Mouse (Mus musculus): ENCODE results near the gene Tbc1d9. TPM values are rescaled to one million over a fixed set of nuclear protein-coding genes. Genes with fewer than 3 reads are reported as not detected.

Tbc1d9 gene
- polyA plus RNA-seq, 1 experiment from 2014 or later, result 18.9 TPM

- Histone ChIP-seq H3K4me2 (no peak overlapping the region), H3K4me1 (no peaks in the 10 kb centered on the region), H3K4me3 (no peak overlapping the region), H3K27ac (no peak overlapping the region), H3K36me3 (replicated peaks) (no peaks in the 10 kb centered on the region), H3K27me3 (replicated peaks) (no peaks in the 10 kb centered on the region), H3K9me3 (no peaks in the 10 kb centered on the region), H3K9ac (no peak overlapping the region)
- WGBS, result 81% methylated on average over 6 of the region's 6 CpGs
- ATAC-seq (replicated peaks), result no peak
These were observed 51.4 kb downstream of the Tbc1d9 start for GRCm38 (mm10) chr8:83216520-83216919.

DNA sequence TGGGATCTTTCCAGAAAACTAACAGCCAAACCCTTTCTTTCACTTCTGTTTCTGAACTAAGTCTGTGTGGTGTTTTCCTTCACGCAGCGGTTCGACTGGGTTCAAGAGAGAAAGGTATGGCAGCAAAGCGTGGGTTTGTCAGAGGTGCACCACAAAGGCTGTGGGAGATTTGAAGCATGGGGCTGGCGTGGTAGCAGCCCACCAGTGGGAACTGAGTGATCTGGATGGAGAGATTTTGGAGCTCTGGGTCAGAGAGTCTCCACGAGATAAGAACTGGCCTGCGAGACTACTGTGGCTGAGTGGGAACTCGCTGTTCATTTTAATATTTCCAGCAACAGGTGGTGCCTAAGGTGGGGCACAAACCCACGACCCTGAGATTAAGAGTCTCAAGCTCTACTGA is 52.0 kb downstream of the Tbc1d9 start:
- Histone ChIP-seq H3K36me3 (replicated peaks) (no peaks in the 10 kb centered on the region), H3K27ac (no peak overlapping the region), H3K27me3 (replicated peaks) (no peaks in the 10 kb centered on the region), H3K9me3 (no peaks in the 10 kb centered on the region), H3K4me1 (no peaks in the 10 kb centered on the region), H3K9ac (no peak overlapping the region), H3K4me3 (no peak overlapping the region), H3K4me2 (no peak overlapping the region)
- no peak for ATAC-seq (replicated peaks)
- WGBS, result 91% methylated on average over 9 of the region's 9 CpGs

GRCm38 (mm10) chr8:83217891-83218290 is 52.7 kb downstream of the Tbc1d9 start:
- ATAC-seq (replicated peaks), result no peak
- H3K4me3 ChIP-seq, result no peak overlapping the region
- no peaks in the 10 kb centered on the region for H3K27me3 ChIP-seq (replicated peaks)
- no peak overlapping the region for H3K9ac ChIP-seq
- H3K36me3 ChIP-seq (replicated peaks), result no peaks in the 10 kb centered on the region
- WGBS, result 91% methylated on average over 2 of the region's 2 CpGs
- H3K27ac ChIP-seq, result no peak overlapping the region
- no peaks in the 10 kb centered on the region for H3K4me1 ChIP-seq
- H3K4me2 ChIP-seq, result no peak overlapping the region
- H3K9me3 ChIP-seq, result no peaks in the 10 kb centered on the region

DNA sequence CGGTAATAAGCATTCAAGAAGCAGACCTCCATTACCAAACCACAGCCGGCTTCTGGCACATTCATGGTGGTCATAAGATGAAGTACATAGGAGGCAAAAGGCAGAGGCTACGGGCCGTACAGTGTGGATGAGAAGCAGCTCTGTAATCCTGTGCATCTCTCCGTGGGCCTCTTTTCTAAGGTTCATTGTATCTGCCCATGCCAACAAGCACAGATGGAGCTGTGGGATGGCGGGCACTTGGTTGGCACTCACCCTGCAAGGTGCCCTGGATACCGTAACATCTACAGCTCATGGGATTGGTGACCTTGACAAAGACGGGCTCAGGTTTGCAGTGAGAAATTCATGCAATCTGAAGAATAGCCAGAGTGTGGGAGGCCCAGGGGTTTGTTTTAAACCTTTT is 54.2 kb downstream of the Tbc1d9 start:
- no peaks in the 10 kb centered on the region for H3K4me1 ChIP-seq
- no peaks in the 10 kb centered on the region for H3K9me3 ChIP-seq
- WGBS, result 89% methylated on average over 8 of the region's 8 CpGs
- ATAC-seq (replicated peaks), result no peak
- H3K36me3 ChIP-seq (replicated peaks), result no peaks in the 10 kb centered on the region
- H3K9ac ChIP-seq, result no peak overlapping the region
- no peak overlapping the region for H3K27ac ChIP-seq
- H3K4me2 ChIP-seq, result no peak overlapping the region
- H3K4me3 ChIP-seq, result no peak overlapping the region
- no peaks in the 10 kb centered on the region for H3K27me3 ChIP-seq (replicated peaks)

DNA sequence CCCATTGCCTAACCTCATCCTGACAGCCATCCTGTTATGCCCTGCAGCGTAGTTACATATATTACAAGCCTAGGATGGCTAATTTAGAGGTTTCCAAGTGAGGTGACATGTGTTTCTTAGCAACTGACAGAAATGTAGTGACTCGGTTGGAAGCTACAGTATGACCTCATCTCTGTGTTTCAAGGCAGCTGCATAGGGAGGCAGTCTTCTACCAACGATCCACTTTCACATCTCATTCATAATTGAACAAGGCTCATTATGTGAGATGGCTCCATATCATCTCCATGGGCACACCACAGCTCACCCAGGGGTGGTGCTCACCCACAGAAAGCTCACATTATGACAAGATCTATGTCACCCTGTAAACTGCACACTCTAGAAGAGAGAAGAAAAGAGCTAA is 55.6 kb downstream of the Tbc1d9 start:
- 40% methylated on average over 3 of the region's 3 CpGs for WGBS
- H3K27ac ChIP-seq, result peak overlapping the region; percentile 22

GRCm38 (mm10) chr8:83224754-83225416 is 59.7 kb downstream of the Tbc1d9 start:
- H3K9me3 ChIP-seq, result no peaks in the 10 kb centered on the region
- no peak overlapping the region for H3K27ac ChIP-seq
- 0 out of 2 replicates have a peak overlapping the region, but pooled peaks have one; percentile 8 for H3K9ac ChIP-seq
- no peaks in the 10 kb centered on the region for H3K27me3 ChIP-seq (replicated peaks)
- peaks cover 9% of the 10 kb centered on the region; the same call in 1 of the 2 replicates for H3K4me1 ChIP-seq
- no peak overlapping the region for H3K4me3 ChIP-seq
- 39% methylated on average over 5 of the region's 5 CpGs for WGBS
- ATAC-seq (replicated peaks), result no peak; the same call in 1 of the 2 replicates
- H3K36me3 ChIP-seq (replicated peaks), result no peaks in the 10 kb centered on the region
- no peak overlapping the region for H3K4me2 ChIP-seq

More for the DNA sequence above, 55.6 kb downstream of the Tbc1d9 start:
- Histone ChIP-seq H3K27me3 (replicated peaks) (no peaks in the 10 kb centered on the region), H3K9me3 (no peaks in the 10 kb centered on the region), H3K4me1 (peaks cover 4% of the 10 kb centered on the region; the same call in 1 of the 2 replicates), H3K4me2 (no peak overlapping the region), H3K36me3 (replicated peaks) (no peaks in the 10 kb centered on the region), H3K4me3 (no peak overlapping the region), H3K9ac (no peak overlapping the region)
- ATAC-seq (replicated peaks), result peak; percentile 79

DNA sequence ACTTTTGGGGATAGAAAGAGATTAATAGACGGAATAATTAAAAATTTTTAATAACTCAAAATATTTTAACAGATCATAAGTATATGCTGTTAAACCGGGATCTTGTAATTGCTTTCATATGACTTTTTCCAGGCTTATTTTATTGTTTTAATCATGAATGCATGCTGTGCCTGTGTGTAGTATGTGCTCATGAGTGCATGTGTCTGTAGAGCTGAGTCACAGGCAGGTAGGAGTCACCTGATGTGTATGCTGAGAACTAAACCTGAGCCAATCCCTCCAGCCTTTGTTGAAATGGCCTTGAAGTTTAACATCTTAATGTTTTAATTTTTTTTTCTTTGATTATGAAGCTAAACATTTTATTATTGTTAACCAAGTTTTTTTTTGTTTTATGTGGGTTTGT is 60.4 kb downstream of the Tbc1d9 start:
- Histone ChIP-seq H3K4me1 (peaks cover 9% of the 10 kb centered on the region; the same call in 1 of the 2 replicates), H3K36me3 (replicated peaks) (no peaks in the 10 kb centered on the region), H3K27me3 (replicated peaks) (no peaks in the 10 kb centered on the region), H3K9ac (no peak overlapping the region), H3K4me2 (no peak overlapping the region), H3K9me3 (no peaks in the 10 kb centered on the region), H3K4me3 (no peak overlapping the region), H3K27ac (no peak overlapping the region)
- no peak for ATAC-seq (replicated peaks)
- 92% methylated on average over 2 of the region's 2 CpGs for WGBS

GRCm38 (mm10) chr8:83227336-83227735 is 62.2 kb downstream of the Tbc1d9 start:
- Histone ChIP-seq H3K4me1 (peaks cover 9% of the 10 kb centered on the region; the same call in 1 of the 2 replicates), H3K27me3 (replicated peaks) (no peaks in the 10 kb centered on the region), H3K9me3 (no peaks in the 10 kb centered on the region), H3K4me2 (no peak overlapping the region), H3K27ac (no peak overlapping the region), H3K4me3 (no peak overlapping the region), H3K9ac (no peak overlapping the region), H3K36me3 (replicated peaks) (no peaks in the 10 kb centered on the region)
- ATAC-seq (replicated peaks), result 0 out of 2 replicates have a peak, but pooled peaks have one; percentile 18
- WGBS, result 93% methylated on average over 5 of the region's 5 CpGs

GRCm38 (mm10) chr8:83233099-83233498 is 67.9 kb downstream of the Tbc1d9 start:
- H3K9ac ChIP-seq, result no peak overlapping the region
- ATAC-seq (replicated peaks), result no peak
- no peaks in the 10 kb centered on the region for H3K9me3 ChIP-seq
- H3K4me3 ChIP-seq, result no peak overlapping the region
- 90% methylated on average over 4 of the region's 4 CpGs for WGBS
- H3K36me3 ChIP-seq (replicated peaks), result no peaks in the 10 kb centered on the region
- H3K4me1 ChIP-seq, result no peaks in the 10 kb centered on the region
- no peak overlapping the region for H3K4me2 ChIP-seq
- no peak overlapping the region for H3K27ac ChIP-seq
- H3K27me3 ChIP-seq (replicated peaks), result no peaks in the 10 kb centered on the region

- no peak; the same call in 1 of the 2 replicates for ATAC-seq (replicated peaks)
- peaks cover 9% of the 10 kb centered on the region; the same call in 1 of the 2 replicates for H3K36me3 ChIP-seq (replicated peaks)
- no peaks in the 10 kb centered on the region for H3K4me1 ChIP-seq
- H3K27me3 ChIP-seq (replicated peaks), result no peaks in the 10 kb centered on the region
- H3K9ac ChIP-seq, result no peak overlapping the region
- H3K9me3 ChIP-seq, result no peaks in the 10 kb centered on the region
- peak overlapping the region; percentile 24; the same call in 1 of the 2 replicates for H3K27ac ChIP-seq
- no peak overlapping the region for H3K4me2 ChIP-seq
- H3K4me3 ChIP-seq, result no peak overlapping the region
These were observed 74.2 kb downstream of the Tbc1d9 start for GRCm38 (mm10) chr8:83239341-83239740.

DNA sequence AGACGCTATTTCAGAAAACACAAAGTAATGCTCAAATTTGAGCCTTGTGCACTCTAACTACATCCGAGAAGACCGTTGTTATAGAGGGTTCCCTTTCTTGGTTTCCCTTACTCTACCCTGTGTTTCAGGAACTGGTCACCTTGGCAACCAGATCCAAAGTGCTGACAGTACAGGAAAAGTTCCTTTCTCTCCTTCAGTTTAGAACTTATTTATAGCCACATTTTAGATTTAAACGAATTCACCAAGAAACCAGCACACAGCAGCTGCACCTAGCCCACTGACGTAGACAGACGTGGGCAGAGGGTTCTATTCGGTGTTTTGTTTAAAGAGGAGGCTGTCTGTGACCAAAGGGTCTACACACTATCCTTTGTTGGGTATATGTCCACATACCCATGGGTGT is 79.0 kb downstream of the Tbc1d9 start:
- no peak overlapping the region for H3K4me3 ChIP-seq
- no peak overlapping the region for H3K4me2 ChIP-seq
- H3K27ac ChIP-seq, result no peak overlapping the region
- H3K4me1 ChIP-seq, result no peaks in the 10 kb centered on the region
- no peak for ATAC-seq (replicated peaks)
- H3K9me3 ChIP-seq, result no peaks in the 10 kb centered on the region
- H3K27me3 ChIP-seq (replicated peaks), result no peaks in the 10 kb centered on the region
- H3K36me3 ChIP-seq (replicated peaks), result peaks cover 9% of the 10 kb centered on the region; the same call in 1 of the 2 replicates
- WGBS, result 94% methylated on average over 7 of the region's 7 CpGs
- no peak overlapping the region for H3K9ac ChIP-seq

GRCm38 (mm10) chr8:83250858-83251257 is 85.7 kb downstream of the Tbc1d9 start:
- H3K4me2 ChIP-seq, result no peak overlapping the region
- H3K36me3 ChIP-seq (replicated peaks), result peaks cover 25% of the 10 kb centered on the region
- no peaks in the 10 kb centered on the region for H3K27me3 ChIP-seq (replicated peaks)
- H3K9me3 ChIP-seq, result no peaks in the 10 kb centered on the region
- H3K4me3 ChIP-seq, result no peak overlapping the region
- no peak overlapping the region for H3K27ac ChIP-seq
- no peak overlapping the region for H3K9ac ChIP-seq
- H3K4me1 ChIP-seq, result 0 out of 2 replicates have a peak, but pooled peaks cover 3% of the 10 kb centered on the region
- ATAC-seq (replicated peaks), result no peak
- WGBS, result 87% methylated on average over 6 of the region's 6 CpGs

Measured in midbrain, embryonic 15.5 days (tissue).